Mouse (Mus musculus): ENCODE data around the gene Rab8a. TPM values are rescaled to one million over a fixed set of nuclear protein-coding genes. Genes with fewer than 3 reads are reported as not detected.

The Rab8a gene
- polyA plus RNA-seq, 1 experiment from 2014 or later = 84.0 TPM

DNA sequence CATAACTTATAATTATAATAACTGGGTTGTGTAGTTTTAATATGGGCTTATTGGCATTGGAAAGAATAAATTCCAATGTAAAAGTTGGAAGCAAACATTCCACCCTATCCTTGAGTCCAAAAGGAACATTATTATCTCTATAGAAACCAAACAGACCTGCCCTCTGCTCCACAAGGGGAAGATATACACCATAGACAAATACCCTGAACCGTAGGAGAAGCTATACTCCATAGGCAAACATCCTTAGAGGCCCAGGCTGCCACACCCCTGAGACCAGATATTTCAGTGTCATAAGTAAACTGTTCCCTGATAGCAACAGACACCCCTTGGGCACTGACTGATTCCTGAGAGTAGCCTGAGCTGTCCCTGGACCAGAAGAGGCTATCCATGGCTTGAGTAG lies 33.2 kb upstream of the Rab8a start:
- H3K4me1 ChIP-seq (replicated peaks; ENCODE audit: control insufficient read depth, insufficient read depth) = no peaks in the 10 kb centered on the region
- no peak overlapping the region for H3K4me3 ChIP-seq (ENCODE audit: low read depth, low read length)
- H3K9ac ChIP-seq (ENCODE audit: low read length) = no peak overlapping the region
- no peaks in the 10 kb centered on the region for H3K9me3 ChIP-seq (ENCODE audit: control insufficient read depth, low read length)
- no peaks in the 10 kb centered on the region for H3K36me3 ChIP-seq (ENCODE audit: control insufficient read depth, insufficient read depth, low read length)
- no peak overlapping the region for H3K27ac ChIP-seq (replicated peaks)
- DNase-seq (ENCODE audit: low spot score) (no peak), ATAC-seq (ENCODE audit: low FRiP score, low TSS enrichment) (peak; percentile 76)
- WGBS = 39% methylated on average over 1 of the region's 1 CpGs
- no peak overlapping the region for H3K4me2 ChIP-seq (replicated peaks; ENCODE audit: low read depth)
- no peaks in the 10 kb centered on the region for H3K27me3 ChIP-seq (ENCODE audit: control insufficient read depth, insufficient read depth, low read length)
- no peak for TF ChIP-seq EP300 (optimal IDR thresholded peaks at IDR 0.05)
- no peak for TF ChIP-seq CTCF (IDR thresholded peaks at IDR 0.05; ENCODE audit: low read depth)

GRCm38 (mm10) chr8:72131251-72131650 lies 29.7 kb upstream of the Rab8a start:
- H3K4me2 ChIP-seq (replicated peaks; ENCODE audit: low read depth) = no peak overlapping the region
- TF ChIP-seq EP300 (optimal IDR thresholded peaks at IDR 0.05) (no peak), CTCF (IDR thresholded peaks at IDR 0.05; ENCODE audit: low read depth) (peak; percentile 6; the same call in 1 of the 2 replicates)
- DNase-seq (ENCODE audit: low spot score) = no peak
- no peak for ATAC-seq (ENCODE audit: low FRiP score, low TSS enrichment)
- WGBS = 66% methylated on average over 2 of the region's 2 CpGs
- no peaks in the 10 kb centered on the region for H3K4me1 ChIP-seq (replicated peaks; ENCODE audit: control insufficient read depth, insufficient read depth)
- H3K27me3 ChIP-seq (ENCODE audit: control insufficient read depth, insufficient read depth, low read length) = no peaks in the 10 kb centered on the region
- H3K27ac ChIP-seq (replicated peaks) = no peak overlapping the region; the same call in 1 of the 2 replicates
- no peak overlapping the region for H3K9ac ChIP-seq (ENCODE audit: low read length)
- H3K4me3 ChIP-seq (ENCODE audit: low read depth, low read length) = no peak overlapping the region
- H3K9me3 ChIP-seq (ENCODE audit: control insufficient read depth, low read length) = no peaks in the 10 kb centered on the region
- no peaks in the 10 kb centered on the region for H3K36me3 ChIP-seq (ENCODE audit: control insufficient read depth, insufficient read depth, low read length)

DNA sequence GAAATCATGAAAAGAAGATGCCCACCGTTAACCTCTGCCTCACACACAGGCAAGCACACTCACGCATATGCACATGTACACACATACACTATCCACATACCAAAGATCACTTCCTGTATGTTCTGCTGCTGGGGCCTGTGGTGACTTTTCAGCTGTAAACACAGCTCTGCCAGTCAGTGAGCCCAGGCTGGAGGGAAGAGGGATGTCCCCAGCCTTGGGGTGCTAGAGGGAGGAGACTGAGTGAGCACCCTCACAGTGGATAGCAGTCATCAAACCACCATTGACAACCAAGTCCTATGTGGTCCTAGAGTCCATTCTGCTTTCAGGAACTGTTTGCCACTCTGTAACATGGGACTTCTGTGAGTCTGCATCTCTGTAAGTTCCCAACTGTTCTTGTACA lies 29.1 kb upstream of the Rab8a start:
- Histone ChIP-seq H3K4me2 (replicated peaks; ENCODE audit: low read depth) (no peak overlapping the region), H3K36me3 (ENCODE audit: control insufficient read depth, insufficient read depth, low read length) (no peaks in the 10 kb centered on the region), H3K27ac (replicated peaks) (no peak overlapping the region), H3K27me3 (ENCODE audit: control insufficient read depth, insufficient read depth, low read length) (no peaks in the 10 kb centered on the region), H3K9me3 (ENCODE audit: control insufficient read depth, low read length) (no peaks in the 10 kb centered on the region), H3K9ac (ENCODE audit: low read length) (no peak overlapping the region; the same call in 1 of the 2 replicates), H3K4me1 (replicated peaks; ENCODE audit: control insufficient read depth, insufficient read depth) (no peaks in the 10 kb centered on the region), H3K4me3 (ENCODE audit: low read depth, low read length) (no peak overlapping the region)
- TF ChIP-seq CTCF (IDR thresholded peaks at IDR 0.05; ENCODE audit: low read depth) (no peak), EP300 (optimal IDR thresholded peaks at IDR 0.05) (no peak)
- ATAC-seq (ENCODE audit: low FRiP score, low TSS enrichment) (no peak), DNase-seq (ENCODE audit: low spot score) (no peak)
- 80% methylated on average over 2 of the region's 2 CpGs for WGBS

DNA sequence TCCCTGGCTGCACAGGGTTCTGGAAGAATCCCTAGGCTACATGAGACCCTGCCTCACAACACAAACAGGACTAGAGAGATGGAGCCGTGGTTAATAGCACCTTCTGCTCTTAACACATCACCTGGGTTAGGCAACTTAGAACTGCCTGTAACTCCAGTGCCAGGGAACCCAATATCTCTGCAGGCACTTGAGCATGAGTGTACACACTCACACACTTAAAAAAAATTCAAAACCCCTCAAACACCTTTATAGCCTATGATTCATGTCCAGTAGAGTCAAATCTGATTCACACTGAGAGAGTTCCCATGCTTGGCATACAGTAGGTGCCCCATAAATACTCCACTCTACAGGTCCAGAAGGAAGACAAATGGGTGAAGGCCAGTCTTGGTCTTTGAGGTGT lies 28.6 kb upstream of the Rab8a start:
- H3K27me3 ChIP-seq (ENCODE audit: control insufficient read depth, insufficient read depth, low read length) = no peaks in the 10 kb centered on the region
- 77% methylated on average over 1 of the region's 1 CpGs for WGBS
- no peak for DNase-seq (ENCODE audit: low spot score)
- H3K27ac ChIP-seq (replicated peaks) = no peak overlapping the region
- ATAC-seq (ENCODE audit: low FRiP score, low TSS enrichment) = no peak
- no peak for TF ChIP-seq EP300 (optimal IDR thresholded peaks at IDR 0.05)
- H3K9me3 ChIP-seq (ENCODE audit: control insufficient read depth, low read length) = no peaks in the 10 kb centered on the region
- no peak overlapping the region; the same call in 1 of the 2 replicates for H3K9ac ChIP-seq (ENCODE audit: low read length)
- H3K4me2 ChIP-seq (replicated peaks; ENCODE audit: low read depth) = no peak overlapping the region
- H3K4me1 ChIP-seq (replicated peaks; ENCODE audit: control insufficient read depth, insufficient read depth) = no peaks in the 10 kb centered on the region
- no peaks in the 10 kb centered on the region for H3K36me3 ChIP-seq (ENCODE audit: control insufficient read depth, insufficient read depth, low read length)
- H3K4me3 ChIP-seq (ENCODE audit: low read depth, low read length) = no peak overlapping the region

DNA sequence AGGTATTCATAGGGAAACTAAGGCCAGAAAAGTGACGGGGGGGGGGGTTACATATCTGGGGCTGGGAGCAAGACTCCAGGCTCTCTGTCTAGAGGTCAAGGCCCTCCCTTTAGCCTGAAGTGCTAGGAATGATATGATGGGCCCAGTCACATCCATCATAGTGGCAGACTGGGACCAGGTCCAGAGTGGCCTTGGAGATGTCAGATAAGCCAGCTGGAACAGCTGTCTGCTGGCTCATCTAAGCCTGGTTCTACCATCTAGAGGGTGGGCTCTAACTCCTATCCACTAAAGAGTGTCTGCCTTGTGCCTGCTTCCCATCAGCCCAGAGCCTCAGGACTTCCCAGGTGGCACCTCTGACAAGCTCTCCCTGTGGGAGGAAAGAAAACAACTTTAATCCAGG lies 28.1 kb upstream of the Rab8a start:
- Histone ChIP-seq H3K9me3 (ENCODE audit: control insufficient read depth, low read length) (no peaks in the 10 kb centered on the region), H3K36me3 (ENCODE audit: control insufficient read depth, insufficient read depth, low read length) (no peaks in the 10 kb centered on the region), H3K27me3 (ENCODE audit: control insufficient read depth, insufficient read depth, low read length) (no peaks in the 10 kb centered on the region), H3K4me3 (ENCODE audit: low read depth, low read length) (no peak overlapping the region), H3K27ac (replicated peaks) (no peak overlapping the region), H3K9ac (ENCODE audit: low read length) (no peak overlapping the region), H3K4me2 (replicated peaks; ENCODE audit: low read depth) (no peak overlapping the region), H3K4me1 (replicated peaks; ENCODE audit: control insufficient read depth, insufficient read depth) (no peaks in the 10 kb centered on the region)
- TF ChIP-seq CTCF (IDR thresholded peaks at IDR 0.05; ENCODE audit: low read depth) (no peak), EP300 (optimal IDR thresholded peaks at IDR 0.05) (no peak)
- no peak for DNase-seq (ENCODE audit: low spot score)
- ATAC-seq (ENCODE audit: low FRiP score, low TSS enrichment) = no peak
- 58% methylated on average over 1 of the region's 1 CpGs for WGBS

GRCm38 (mm10) chr8:72133507-72133906 lies 27.5 kb upstream of the Rab8a start:
- H3K4me3 ChIP-seq (ENCODE audit: low read depth, low read length) = no peak overlapping the region
- no peaks in the 10 kb centered on the region for H3K9me3 ChIP-seq (ENCODE audit: control insufficient read depth, low read length)
- H3K36me3 ChIP-seq (ENCODE audit: control insufficient read depth, insufficient read depth, low read length) = peaks cover 2% of the 10 kb centered on the region
- no peaks in the 10 kb centered on the region for H3K27me3 ChIP-seq (ENCODE audit: control insufficient read depth, insufficient read depth, low read length)
- H3K4me1 ChIP-seq (replicated peaks; ENCODE audit: control insufficient read depth, insufficient read depth) = no peaks in the 10 kb centered on the region
- TF ChIP-seq EP300 (optimal IDR thresholded peaks at IDR 0.05) (no peak), CTCF (IDR thresholded peaks at IDR 0.05; ENCODE audit: low read depth) (no peak)
- DNase-seq (ENCODE audit: low spot score) = no peak
- H3K9ac ChIP-seq (ENCODE audit: low read length) = no peak overlapping the region
- H3K4me2 ChIP-seq (replicated peaks; ENCODE audit: low read depth) = no peak overlapping the region
- H3K27ac ChIP-seq (replicated peaks) = no peak overlapping the region
- WGBS = 56% methylated on average over 1 of the region's 1 CpGs
- ATAC-seq (ENCODE audit: low FRiP score, low TSS enrichment) = no peak
